Mouse (Mus musculus) ES-Bruce4 (cell line): ENCODE data around the gene Gm6408. TPM values are rescaled to one million over a fixed set of nuclear protein-coding genes. Genes with fewer than 3 reads are reported as not detected.
"Not testable (repeated sequence)": the region's sequence is repeated elsewhere in the genome, so short reads cannot be mapped to it uniquely, and the experiment has no call there.

ENCODE experiments used
- H3K27ac ChIP-seq: 2 replicates; pipeline ENCODE4 v1.5.1; 2012; ENCODE audit warnings: low read length, inconsistent platforms; ENCODE audit not compliant: insufficient read depth
- H3K27me3 ChIP-seq: 2 replicates; pipeline ENCODE4 v1.6.1; 2012; ENCODE audit warnings: mild to moderate bottlenecking, low read length, inconsistent platforms; ENCODE audit not compliant: control insufficient read depth, poor library complexity, insufficient read depth, severe bottlenecking
- H3K36me3 ChIP-seq: 2 replicates; pipeline ENCODE4 v1.6.1; 2012; ENCODE audit warnings: inconsistent platforms, mild to moderate bottlenecking, low read length, moderate library complexity; ENCODE audit not compliant: control insufficient read depth, poor library complexity, insufficient read depth, severe bottlenecking
- H3K4me1 ChIP-seq: one replicate; pipeline ENCODE4 v1.8.1; 2011; ENCODE audit warnings: low read length; ENCODE audit not compliant: control insufficient read depth, insufficient read depth
- H3K4me3 ChIP-seq: 2 replicates; pipeline ENCODE4 v1.5.1; 2011; ENCODE audit warnings: low read depth, mild to moderate bottlenecking, low read length
- H3K9ac ChIP-seq: 2 replicates; pipeline ENCODE4 v1.6.1; 2012; ENCODE audit warnings: low read depth, mild to moderate bottlenecking, inconsistent platforms; ENCODE audit not compliant: poor library complexity, severe bottlenecking
- H3K9me3 ChIP-seq: replicated peaks from 2 replicates; pipeline ENCODE4 v1.6.1; 2012; ENCODE audit warnings: mild to moderate bottlenecking, low read length, inconsistent platforms; ENCODE audit not compliant: control insufficient read depth, poor library complexity, insufficient read depth, severe bottlenecking
- CTCF ChIP-seq: IDR thresholded peaks from one replicate; pipeline ENCODE4 v1.8.1; 2011; ENCODE audit warnings: low read depth, low read length
- EP300 ChIP-seq: IDR thresholded peaks from 2 replicates; pipeline ENCODE4 v1.6.1; 2011; ENCODE audit warnings: low read depth, low read length; ENCODE audit not compliant: insufficient read depth
- POLR2A ChIP-seq: IDR thresholded peaks from one replicate; pipeline ENCODE4 v1.8.1; 2011; ENCODE audit warnings: low read length; ENCODE audit not compliant: insufficient read depth
- polyA plus RNA-seq: library from polyadenylated mRNA; stranded (reverse); fragments of >200 nt; gene quantifications from 2 replicates; pipeline ENCODE4 v1.2.4, GENCODE M21; 2011; ENCODE audit warnings: low read depth; ENCODE audit not compliant: missing spikeins, insufficient read depth, insufficient read length

Gm6408 gene
- polyA plus RNA-seq, 1 experiment = not detected

DNA sequence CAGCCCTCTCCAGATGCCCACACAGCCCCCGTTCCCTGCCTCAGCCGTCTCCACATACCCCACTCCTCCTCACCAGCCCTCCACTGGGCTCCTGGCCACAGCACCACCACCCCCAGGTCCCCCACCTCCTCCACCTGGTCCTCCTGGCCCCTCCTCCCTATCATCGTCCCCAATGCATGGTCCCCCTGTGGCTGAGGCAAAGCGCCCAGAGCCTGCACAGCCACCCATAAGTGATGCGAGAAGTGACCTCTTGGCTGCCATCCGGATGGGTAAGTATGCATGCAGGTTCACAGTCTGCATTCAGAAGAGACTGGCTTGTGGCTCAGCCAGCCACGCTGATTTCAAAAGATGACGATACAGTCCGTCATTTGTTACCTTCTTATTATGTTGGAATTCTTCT, 13.5 kb upstream of the Gm6408 start:
- no peak overlapping the region for H3K27ac ChIP-seq
- no peak overlapping the region for H3K9ac ChIP-seq
- no peaks in the 10 kb centered on the region for H3K9me3 ChIP-seq
- no peak overlapping the region for H3K4me3 ChIP-seq
- H3K36me3 ChIP-seq = peaks cover 7% of the 10 kb centered on the region
- no peaks in the 10 kb centered on the region for H3K27me3 ChIP-seq
- no peaks in the 10 kb centered on the region for H3K4me1 ChIP-seq
- no peak for TF ChIP-seq POLR2A
- no peak for TF ChIP-seq EP300
- TF ChIP-seq CTCF = no peak

DNA sequence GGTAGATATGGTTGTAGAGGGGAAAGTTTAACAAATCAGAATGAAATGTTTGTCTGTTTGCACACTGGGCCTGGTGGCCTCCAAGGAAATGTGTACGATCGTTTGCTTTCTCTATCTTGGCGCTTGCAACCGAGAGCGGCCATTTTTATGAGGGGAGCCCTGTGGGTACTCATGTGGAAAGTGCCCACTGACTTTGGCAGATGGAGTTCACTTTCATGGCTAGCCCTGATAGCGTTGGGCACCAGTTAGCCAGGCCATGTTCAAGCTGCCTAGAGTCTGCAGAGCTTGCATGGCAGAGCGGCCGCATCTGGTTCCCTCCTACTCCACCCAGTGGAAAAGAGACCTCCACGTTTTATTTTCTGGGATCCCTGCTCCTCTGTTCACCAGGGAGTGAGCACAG, 10.9 kb upstream of the Gm6408 start:
- TF ChIP-seq POLR2A (no peak), CTCF (no peak), EP300 (no peak)
- Histone ChIP-seq H3K4me3 (no peak overlapping the region), H3K4me1 (no peaks in the 10 kb centered on the region), H3K9ac (no peak overlapping the region), H3K27me3 (no peaks in the 10 kb centered on the region), H3K36me3 (peaks cover 7% of the 10 kb centered on the region), H3K9me3 (no peaks in the 10 kb centered on the region), H3K27ac (no peak overlapping the region)

DNA sequence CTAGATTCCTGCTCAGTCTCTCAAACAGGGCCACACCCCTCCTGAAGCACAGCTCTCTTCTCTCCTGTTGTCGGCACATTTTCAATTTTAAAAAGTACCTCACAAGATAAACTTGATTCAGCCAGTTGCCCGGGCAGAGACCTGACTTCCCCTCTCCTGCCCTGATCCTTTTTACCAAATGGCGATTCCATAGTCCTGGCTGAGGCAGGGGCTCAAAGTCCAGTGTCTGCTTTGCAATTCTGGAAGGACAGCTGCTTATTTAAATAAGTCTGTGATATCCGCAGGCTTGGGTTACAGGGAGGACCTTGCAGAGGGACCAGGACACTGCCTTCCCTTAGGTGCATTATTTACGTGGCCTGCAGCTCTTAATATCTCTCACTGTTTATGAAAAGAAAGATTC, 10.5 kb upstream of the Gm6408 start:
- H3K36me3 ChIP-seq = peaks cover 7% of the 10 kb centered on the region
- no peak overlapping the region for H3K4me3 ChIP-seq
- H3K9ac ChIP-seq = no peak overlapping the region
- no peaks in the 10 kb centered on the region for H3K4me1 ChIP-seq
- H3K27ac ChIP-seq = no peak overlapping the region
- H3K27me3 ChIP-seq = no peaks in the 10 kb centered on the region
- H3K9me3 ChIP-seq = no peaks in the 10 kb centered on the region
- TF ChIP-seq POLR2A = no peak
- no peak for TF ChIP-seq EP300
- no peak for TF ChIP-seq CTCF

DNA sequence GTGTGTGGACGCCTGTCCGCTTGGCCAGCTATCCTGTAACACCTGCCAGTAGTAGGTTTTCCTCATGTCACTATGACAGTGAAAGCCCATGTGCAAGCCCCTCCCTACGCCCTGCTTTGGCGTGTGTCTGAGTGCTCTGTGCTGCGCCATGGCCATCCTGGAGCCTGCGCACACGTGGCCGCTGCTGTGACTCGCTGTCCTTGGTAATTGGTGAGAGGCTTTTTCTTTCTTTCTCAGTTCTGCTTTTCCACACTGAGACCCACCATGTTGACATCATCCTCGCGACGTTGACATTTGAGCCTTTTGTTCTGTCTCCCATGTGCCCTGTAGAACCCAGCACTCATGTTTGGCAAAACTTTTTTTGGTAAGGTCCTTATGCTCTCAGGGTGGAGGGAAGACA, 9.9 kb upstream of the Gm6408 start:
- peaks cover 5% of the 10 kb centered on the region for H3K36me3 ChIP-seq
- TF ChIP-seq EP300 = no peak
- no peak for TF ChIP-seq POLR2A
- no peak overlapping the region for H3K9ac ChIP-seq
- H3K27me3 ChIP-seq = no peaks in the 10 kb centered on the region
- H3K9me3 ChIP-seq = no peaks in the 10 kb centered on the region
- H3K4me3 ChIP-seq = no peak overlapping the region
- H3K4me1 ChIP-seq = no peaks in the 10 kb centered on the region
- no peak overlapping the region for H3K27ac ChIP-seq

DNA sequence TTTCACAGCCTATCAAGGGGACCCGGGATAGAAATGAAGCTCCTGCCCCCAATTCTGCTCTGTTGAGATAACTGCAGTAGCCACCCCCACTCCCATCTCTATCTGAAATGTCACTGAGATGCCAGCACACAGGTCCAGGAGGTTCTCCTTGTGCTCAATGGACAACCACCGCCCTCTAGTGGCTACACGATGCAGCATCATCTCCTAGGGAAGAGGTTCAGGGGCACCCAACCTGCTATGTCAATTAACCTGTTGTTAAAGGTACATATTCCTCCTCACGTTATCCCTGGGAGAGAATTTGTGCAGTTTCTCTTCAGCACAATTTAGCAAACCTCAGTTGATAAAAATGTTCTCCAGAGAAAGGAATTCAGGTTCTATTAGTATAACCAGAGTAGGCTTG, 2.2 kb upstream of the Gm6408 start:
- not testable (repeated sequence) for H3K9me3 ChIP-seq, H3K4me1 ChIP-seq, H3K27ac ChIP-seq

DNA sequence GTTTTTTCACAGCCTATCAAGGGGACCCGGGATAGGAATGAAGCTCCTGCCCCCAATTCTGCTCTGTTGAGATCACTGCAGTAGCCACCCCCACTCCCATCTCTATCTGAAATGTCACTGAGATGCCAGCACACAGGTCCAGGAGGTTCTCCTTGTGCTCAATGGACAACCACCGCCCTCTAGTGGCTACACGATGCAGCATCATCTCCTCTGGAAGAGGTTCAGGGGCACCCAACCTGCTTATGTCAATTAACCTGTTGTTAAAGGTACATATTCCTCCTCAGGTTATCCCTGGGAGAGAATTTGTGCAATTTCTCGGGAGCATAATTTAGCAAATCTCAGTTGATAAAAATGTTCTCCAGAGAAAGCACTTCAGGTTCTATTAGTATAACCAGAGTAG, 7.2 kb downstream of the Gm6408 start:
- H3K27me3 ChIP-seq, H3K9ac ChIP-seq, H3K9me3 ChIP-seq, H3K4me3 ChIP-seq, H3K36me3 ChIP-seq, H3K4me1 ChIP-seq, H3K27ac ChIP-seq: not testable (repeated sequence)

More for the DNA sequence above, 2.2 kb upstream of the Gm6408 start:
- H3K36me3 ChIP-seq, H3K4me3 ChIP-seq, H3K27me3 ChIP-seq, H3K9ac ChIP-seq: not testable (repeated sequence)
- peak; percentile 42 for TF ChIP-seq CTCF

DNA sequence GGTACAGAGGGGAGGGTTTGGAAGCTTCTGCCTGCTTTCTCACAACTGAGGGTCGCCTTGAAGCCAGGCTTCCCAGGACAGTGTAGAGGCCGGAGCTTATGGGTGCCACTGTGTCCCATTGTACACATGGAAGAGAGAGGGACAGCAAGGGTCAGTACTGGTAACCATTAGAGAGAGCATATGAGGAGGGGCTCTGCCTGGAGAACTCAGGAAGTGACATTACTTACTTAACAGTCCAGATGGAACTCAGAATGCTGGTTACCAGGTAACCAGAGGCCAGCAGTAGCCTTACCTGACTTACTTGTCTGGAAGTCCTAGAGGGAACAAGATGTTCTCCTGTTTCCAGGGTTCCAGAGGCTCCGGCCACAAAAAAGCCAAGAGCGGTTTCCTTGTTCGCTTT, 9.3 kb downstream of the Gm6408 start, which contains the start of gene Gm6370:
Gm6370 (plus strand) TSS at position 301 of the 400 bp plus-strand sequence.
- H3K4me1 ChIP-seq, H3K9ac ChIP-seq, H3K4me3 ChIP-seq, H3K36me3 ChIP-seq, H3K27me3 ChIP-seq, H3K27ac ChIP-seq, H3K9me3 ChIP-seq: not testable (repeated sequence)

DNA sequence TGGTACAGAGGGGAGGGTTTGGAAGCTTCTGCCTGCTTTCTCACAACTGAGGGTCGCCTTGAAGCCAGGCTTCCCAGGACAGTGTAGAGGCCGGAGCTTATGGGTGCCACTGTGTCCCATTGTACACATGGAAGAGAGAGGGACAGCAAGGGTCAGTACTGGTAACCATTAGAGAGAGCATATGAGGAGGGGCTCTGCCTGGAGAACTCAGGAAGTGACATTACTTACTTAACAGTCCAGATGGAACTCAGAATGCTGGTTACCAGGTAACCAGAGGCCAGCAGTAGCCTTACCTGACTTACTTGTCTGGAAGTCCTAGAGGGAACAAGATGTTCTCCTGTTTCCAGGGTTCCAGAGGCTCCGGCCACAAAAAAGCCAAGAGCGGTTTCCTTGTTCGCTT, 20.3 kb downstream of the Gm6408 start, which contains the start of gene 4930449I24Rik:
4930449I24Rik (plus strand) TSS at position 301 of the 400 bp plus-strand sequence.
- not testable (repeated sequence) for H3K4me1 ChIP-seq, H3K4me3 ChIP-seq, H3K36me3 ChIP-seq, H3K27ac ChIP-seq, H3K27me3 ChIP-seq, H3K9ac ChIP-seq, H3K9me3 ChIP-seq

DNA sequence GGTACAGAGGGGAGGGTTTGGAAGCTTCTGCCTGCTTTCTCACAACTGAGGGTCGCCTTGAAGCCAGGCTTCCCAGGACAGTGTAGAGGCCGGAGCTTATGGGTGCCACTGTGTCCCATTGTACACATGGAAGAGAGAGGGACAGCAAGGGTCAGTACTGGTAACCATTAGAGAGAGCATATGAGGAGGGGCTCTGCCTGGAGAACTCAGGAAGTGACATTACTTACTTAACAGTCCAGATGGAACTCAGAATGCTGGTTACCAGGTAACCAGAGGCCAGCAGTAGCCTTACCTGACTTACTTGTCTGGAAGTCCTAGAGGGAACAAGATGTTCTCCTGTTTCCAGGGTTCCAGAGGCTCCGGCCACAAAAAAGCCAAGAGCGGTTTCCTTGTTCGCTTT, 32.1 kb downstream of the Gm6408 start, which contains the start of gene Gm3402:
Gm3402 (plus strand) TSS at position 301 of the 400 bp plus-strand sequence.
- H3K9ac ChIP-seq, H3K27ac ChIP-seq, H3K27me3 ChIP-seq, H3K9me3 ChIP-seq, H3K36me3 ChIP-seq, H3K4me1 ChIP-seq, H3K4me3 ChIP-seq: not testable (repeated sequence)
